Mouse (Mus musculus): ENCODE data around the gene Uso1. TPM values are rescaled to one million over a fixed set of nuclear protein-coding genes. Genes with fewer than 3 reads are reported as not detected.

Gene Uso1
- 26.9 and 28.1 TPM in 2 replicates for polyA plus RNA-seq (2014; fragmentation: Nextera tagmentation; extraction: Ambion mirVana)

DNA sequence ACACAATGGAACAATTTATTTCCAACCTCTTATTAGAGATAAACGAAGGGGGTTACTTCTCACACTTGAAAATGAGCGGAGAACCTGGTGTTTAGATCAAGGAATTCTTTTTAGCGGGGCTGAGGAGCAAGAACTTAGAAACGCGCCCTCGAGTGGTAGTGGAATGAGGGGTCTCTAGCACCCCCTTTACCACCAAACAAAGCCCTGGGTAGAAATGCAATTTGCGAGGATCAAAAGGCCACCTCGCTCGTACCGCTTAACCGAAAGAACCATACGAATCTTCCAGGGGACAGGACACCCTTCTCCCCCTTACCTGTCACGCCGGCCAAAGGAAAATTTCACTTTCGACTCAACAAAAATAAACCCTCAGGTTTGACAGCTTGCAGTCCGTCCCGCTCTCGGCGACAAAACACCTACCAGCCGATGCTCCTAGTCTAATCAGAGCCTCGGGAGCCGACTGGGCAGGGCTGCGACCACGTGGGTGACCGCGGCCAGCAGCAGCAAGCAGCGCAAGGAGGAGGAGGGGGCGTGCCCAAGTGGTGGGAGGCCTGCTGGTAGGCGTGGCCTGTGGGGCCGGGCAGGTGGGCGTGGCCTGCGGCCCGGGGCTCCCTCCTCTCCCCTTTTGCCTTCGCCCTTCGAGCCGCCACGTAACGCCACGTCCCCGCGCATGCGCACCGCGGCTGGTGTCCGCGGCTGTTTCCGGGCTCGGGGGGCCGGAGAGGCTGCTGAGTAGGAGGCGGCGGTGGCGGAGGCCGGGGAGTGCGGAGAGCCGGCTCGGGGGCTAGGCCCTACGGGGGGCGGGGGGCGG, at the start of gene Uso1:
Gene Uso1, plus strand, starts transcription at position 700 of the 808 bp plus-strand sequence.
- Histone ChIP-seq H3K9ac (ENCODE audit: low read length) (peak within 1 kb of the TSS; percentile 84), H3K4me2 (ENCODE audit: low read depth) (peak within 1 kb of the TSS; percentile 76), H3K36me3 (ENCODE audit: control insufficient read depth, insufficient read depth, low read length) (no peaks in the 10 kb centered on the region), H3K4me3 (ENCODE audit: low read depth, low read length) (peak within 1 kb of the TSS; percentile 85), H3K27ac (ENCODE audit: low read depth, low read length) (peak within 1 kb of the TSS; percentile 44), H3K4me1 (ENCODE audit: control insufficient read depth, insufficient read depth, low read length) (peaks cover 11% of the 10 kb centered on the region), H3K9me3 (ENCODE audit: control insufficient read depth, low read length) (no peaks in the 10 kb centered on the region), H3K27me3 (ENCODE audit: control insufficient read depth, insufficient read depth, low read length) (no peaks in the 10 kb centered on the region)
- peak; percentile 98 for ATAC-seq (ENCODE audit: insufficient read depth, low FRiP score, low TSS enrichment)
- peak; percentile 100 for DNase-seq (ENCODE audit: low spot score)
- WGBS: under 1% methylated on average over 53 of the region's 59 CpGs

GRCm38 (mm10) chr5:92093263-92094061, 44.3 kb upstream of the Uso1 start:
- Histone ChIP-seq H3K9ac (ENCODE audit: low read length) (no peak overlapping the region), H3K27me3 (ENCODE audit: control insufficient read depth, insufficient read depth, low read length) (no peaks in the 10 kb centered on the region), H3K4me3 (ENCODE audit: low read depth, low read length) (no peak overlapping the region), H3K9me3 (ENCODE audit: control insufficient read depth, low read length) (no peaks in the 10 kb centered on the region), H3K4me2 (ENCODE audit: low read depth) (no peak overlapping the region), H3K27ac (ENCODE audit: low read depth, low read length) (no peak overlapping the region), H3K36me3 (ENCODE audit: control insufficient read depth, insufficient read depth, low read length) (no peaks in the 10 kb centered on the region), H3K4me1 (ENCODE audit: control insufficient read depth, insufficient read depth, low read length) (peaks cover 6% of the 10 kb centered on the region; the same call in 1 of the 2 replicates)
- no peak for DNase-seq (ENCODE audit: low spot score)
- no peak for ATAC-seq (ENCODE audit: insufficient read depth, low FRiP score, low TSS enrichment)
- 61% methylated on average over 15 of the region's 15 CpGs for WGBS

DNA sequence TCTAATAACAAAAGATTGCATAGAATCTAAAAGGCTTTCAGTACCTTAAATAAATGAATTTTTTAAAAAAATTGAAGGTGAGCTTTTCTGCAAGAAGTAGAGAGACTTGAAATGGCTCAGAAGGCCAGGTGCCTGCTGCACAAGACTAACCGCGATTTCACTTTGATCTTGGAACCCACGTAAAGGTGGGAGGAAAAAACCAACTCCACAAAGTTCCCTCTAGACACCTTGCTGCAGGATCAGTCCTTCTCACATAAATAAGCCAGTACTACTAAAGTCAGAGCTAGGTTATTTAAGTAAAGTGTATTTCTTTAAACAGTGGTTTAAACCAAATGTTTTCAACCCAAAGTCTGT, 43.7 kb upstream of the Uso1 start:
- H3K27ac ChIP-seq (ENCODE audit: low read depth, low read length): no peak overlapping the region
- H3K9ac ChIP-seq (ENCODE audit: low read length): no peak overlapping the region
- H3K36me3 ChIP-seq (ENCODE audit: control insufficient read depth, insufficient read depth, low read length): no peaks in the 10 kb centered on the region
- WGBS: 78% methylated on average over 3 of the region's 3 CpGs
- no peak overlapping the region for H3K4me3 ChIP-seq (ENCODE audit: low read depth, low read length)
- DNase-seq (ENCODE audit: low spot score) (no peak), ATAC-seq (ENCODE audit: insufficient read depth, low FRiP score, low TSS enrichment) (no peak)
- H3K27me3 ChIP-seq (ENCODE audit: control insufficient read depth, insufficient read depth, low read length): no peaks in the 10 kb centered on the region
- peaks cover 6% of the 10 kb centered on the region; the same call in 1 of the 2 replicates for H3K4me1 ChIP-seq (ENCODE audit: control insufficient read depth, insufficient read depth, low read length)
- H3K9me3 ChIP-seq (ENCODE audit: control insufficient read depth, low read length): no peaks in the 10 kb centered on the region
- no peak overlapping the region for H3K4me2 ChIP-seq (ENCODE audit: low read depth)

DNA sequence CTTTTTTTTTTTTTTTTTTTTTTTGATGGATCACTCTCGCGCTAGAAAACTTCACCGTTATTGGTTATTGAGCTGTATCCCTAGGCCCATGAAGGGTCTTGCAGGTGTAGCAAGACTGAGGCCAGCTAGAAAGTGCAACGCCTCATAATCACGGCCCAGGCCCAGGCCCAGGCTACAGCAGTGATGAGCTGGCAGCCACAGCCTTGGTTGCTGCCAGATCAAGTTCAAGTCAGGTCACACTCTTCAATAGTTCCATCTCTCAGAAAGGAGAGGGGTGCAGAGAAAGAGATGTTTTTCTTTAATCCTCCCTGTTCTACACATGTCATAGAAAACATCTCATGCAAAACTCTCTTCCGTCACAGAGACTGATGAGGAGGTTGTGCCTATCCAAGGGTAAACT, 41.0 kb upstream of the Uso1 start:
- H3K27me3 ChIP-seq (ENCODE audit: control insufficient read depth, insufficient read depth, low read length): no peaks in the 10 kb centered on the region
- no peak overlapping the region for H3K4me3 ChIP-seq (ENCODE audit: low read depth, low read length)
- no peak overlapping the region for H3K9ac ChIP-seq (ENCODE audit: low read length)
- no peak overlapping the region for H3K4me2 ChIP-seq (ENCODE audit: low read depth)
- WGBS: 95% methylated on average over 6 of the region's 6 CpGs
- H3K4me1 ChIP-seq (ENCODE audit: control insufficient read depth, insufficient read depth, low read length): peaks cover 6% of the 10 kb centered on the region; the same call in 1 of the 2 replicates
- H3K36me3 ChIP-seq (ENCODE audit: control insufficient read depth, insufficient read depth, low read length): no peaks in the 10 kb centered on the region
- no peak overlapping the region for H3K27ac ChIP-seq (ENCODE audit: low read depth, low read length)
- no peak for ATAC-seq (ENCODE audit: insufficient read depth, low FRiP score, low TSS enrichment)
- H3K9me3 ChIP-seq (ENCODE audit: control insufficient read depth, low read length): no peaks in the 10 kb centered on the region
- no peak for DNase-seq (ENCODE audit: low spot score)

- DNase-seq (ENCODE audit: low spot score): no peak
- no peaks in the 10 kb centered on the region for H3K27me3 ChIP-seq (ENCODE audit: control insufficient read depth, insufficient read depth, low read length)
- H3K9ac ChIP-seq (ENCODE audit: low read length): no peak overlapping the region
- 91% methylated on average over 4 of the region's 4 CpGs for WGBS
- no peak overlapping the region for H3K4me3 ChIP-seq (ENCODE audit: low read depth, low read length)
- no peak overlapping the region for H3K4me2 ChIP-seq (ENCODE audit: low read depth)
- H3K27ac ChIP-seq (ENCODE audit: low read depth, low read length): no peak overlapping the region
- no peak for ATAC-seq (ENCODE audit: insufficient read depth, low FRiP score, low TSS enrichment)
- H3K36me3 ChIP-seq (ENCODE audit: control insufficient read depth, insufficient read depth, low read length): no peaks in the 10 kb centered on the region
- H3K4me1 ChIP-seq (ENCODE audit: control insufficient read depth, insufficient read depth, low read length): peaks cover 6% of the 10 kb centered on the region; the same call in 1 of the 2 replicates
- H3K9me3 ChIP-seq (ENCODE audit: control insufficient read depth, low read length): no peaks in the 10 kb centered on the region
Observed at GRCm38 (mm10) chr5:92097779-92098178, 40.0 kb upstream of the Uso1 start.

DNA sequence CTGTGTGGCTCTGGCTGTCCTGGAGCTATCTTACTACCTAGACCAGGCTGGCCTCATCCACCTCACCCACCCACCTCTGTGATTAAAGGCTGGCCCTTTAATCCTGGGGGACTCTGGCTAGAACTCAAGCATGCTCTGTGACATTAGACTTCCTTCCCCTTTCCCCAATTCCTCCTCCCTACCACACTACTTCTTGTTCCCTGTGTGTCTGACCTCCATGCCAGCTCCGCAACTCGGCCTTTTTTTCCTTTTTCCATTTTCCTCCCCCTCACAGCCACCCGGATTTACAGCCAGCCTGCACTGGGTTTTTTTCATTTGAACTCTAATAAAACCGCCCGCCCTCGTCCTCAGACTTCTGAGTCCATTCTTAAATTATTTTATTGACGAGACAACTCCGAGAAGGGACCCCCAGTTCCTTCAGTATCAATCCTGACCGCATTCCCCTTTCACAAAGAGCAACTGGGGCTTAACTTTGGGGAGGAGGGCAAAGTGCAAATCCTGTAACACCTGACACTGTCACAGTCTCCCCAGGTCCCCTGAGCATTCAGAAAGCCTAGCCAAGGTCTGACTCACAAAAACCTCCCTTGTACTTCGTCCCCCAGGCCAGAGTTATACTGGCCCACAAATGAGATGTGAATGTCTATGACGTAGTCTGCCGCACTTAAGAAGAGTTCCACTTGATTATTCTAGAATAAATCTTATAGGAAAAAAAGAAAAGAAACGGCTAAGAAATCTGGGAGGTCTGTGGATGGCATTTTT, 39.2 kb upstream of the Uso1 start:
- no peak overlapping the region for H3K4me2 ChIP-seq (ENCODE audit: low read depth)
- H3K9me3 ChIP-seq (ENCODE audit: control insufficient read depth, low read length): no peaks in the 10 kb centered on the region
- H3K36me3 ChIP-seq (ENCODE audit: control insufficient read depth, insufficient read depth, low read length): no peaks in the 10 kb centered on the region
- whole genome bisulfite sequencing: 42% methylated on average over 13 of the region's 13 CpGs
- H3K27ac ChIP-seq (ENCODE audit: low read depth, low read length): no peak overlapping the region
- H3K9ac ChIP-seq (ENCODE audit: low read length): no peak overlapping the region
- H3K4me1 ChIP-seq (ENCODE audit: control insufficient read depth, insufficient read depth, low read length): 0 out of 2 replicates have a peak, but pooled peaks cover under 1% of the 10 kb centered on the region
- no peak for DNase-seq (ENCODE audit: low spot score)
- ATAC-seq (ENCODE audit: insufficient read depth, low FRiP score, low TSS enrichment): no peak
- no peak overlapping the region for H3K4me3 ChIP-seq (ENCODE audit: low read depth, low read length)
- H3K27me3 ChIP-seq (ENCODE audit: control insufficient read depth, insufficient read depth, low read length): no peaks in the 10 kb centered on the region

- H3K4me3 ChIP-seq (ENCODE audit: low read depth, low read length): no peak overlapping the region
- no peaks in the 10 kb centered on the region for H3K4me1 ChIP-seq (ENCODE audit: control insufficient read depth, insufficient read depth, low read length)
- 91% methylated on average over 8 of the region's 8 CpGs for WGBS
- H3K27me3 ChIP-seq (ENCODE audit: control insufficient read depth, insufficient read depth, low read length): no peaks in the 10 kb centered on the region
- H3K27ac ChIP-seq (ENCODE audit: low read depth, low read length): no peak overlapping the region
- H3K9me3 ChIP-seq (ENCODE audit: control insufficient read depth, low read length): no peaks in the 10 kb centered on the region
- ATAC-seq (ENCODE audit: insufficient read depth, low FRiP score, low TSS enrichment) (no peak), DNase-seq (ENCODE audit: low spot score) (no peak)
- H3K36me3 ChIP-seq (ENCODE audit: control insufficient read depth, insufficient read depth, low read length): no peaks in the 10 kb centered on the region
- no peak overlapping the region for H3K4me2 ChIP-seq (ENCODE audit: low read depth)
- no peak overlapping the region for H3K9ac ChIP-seq (ENCODE audit: low read length)
Observed at GRCm38 (mm10) chr5:92101601-92102000, 36.1 kb upstream of the Uso1 start.

GRCm38 (mm10) chr5:92103062-92103461, 34.7 kb upstream of the Uso1 start:
- no peaks in the 10 kb centered on the region for H3K36me3 ChIP-seq (ENCODE audit: control insufficient read depth, insufficient read depth, low read length)
- H3K4me2 ChIP-seq (ENCODE audit: low read depth): no peak overlapping the region
- no peaks in the 10 kb centered on the region for H3K9me3 ChIP-seq (ENCODE audit: control insufficient read depth, low read length)
- no peak overlapping the region for H3K9ac ChIP-seq (ENCODE audit: low read length)
- H3K4me1 ChIP-seq (ENCODE audit: control insufficient read depth, insufficient read depth, low read length): no peaks in the 10 kb centered on the region
- no peak overlapping the region for H3K4me3 ChIP-seq (ENCODE audit: low read depth, low read length)
- 54% methylated on average over 6 of the region's 6 CpGs for WGBS
- H3K27ac ChIP-seq (ENCODE audit: low read depth, low read length): no peak overlapping the region
- no peaks in the 10 kb centered on the region for H3K27me3 ChIP-seq (ENCODE audit: control insufficient read depth, insufficient read depth, low read length)
- ATAC-seq (ENCODE audit: insufficient read depth, low FRiP score, low TSS enrichment) (no peak), DNase-seq (ENCODE audit: low spot score) (no peak)

All from neural tube, embryonic 11.5 days (tissue).